Mouse (Mus musculus): ENCODE results near the gene Ndufb11. TPM values are rescaled to one million over a fixed set of nuclear protein-coding genes. Genes with fewer than 3 reads are reported as not detected.

Gene Ndufb11
- 310 and 314 TPM in 2 replicates for polyA plus RNA-seq (2015; fragmentation: Nextera tagmentation; extraction: Ambion mirVana)

DNA sequence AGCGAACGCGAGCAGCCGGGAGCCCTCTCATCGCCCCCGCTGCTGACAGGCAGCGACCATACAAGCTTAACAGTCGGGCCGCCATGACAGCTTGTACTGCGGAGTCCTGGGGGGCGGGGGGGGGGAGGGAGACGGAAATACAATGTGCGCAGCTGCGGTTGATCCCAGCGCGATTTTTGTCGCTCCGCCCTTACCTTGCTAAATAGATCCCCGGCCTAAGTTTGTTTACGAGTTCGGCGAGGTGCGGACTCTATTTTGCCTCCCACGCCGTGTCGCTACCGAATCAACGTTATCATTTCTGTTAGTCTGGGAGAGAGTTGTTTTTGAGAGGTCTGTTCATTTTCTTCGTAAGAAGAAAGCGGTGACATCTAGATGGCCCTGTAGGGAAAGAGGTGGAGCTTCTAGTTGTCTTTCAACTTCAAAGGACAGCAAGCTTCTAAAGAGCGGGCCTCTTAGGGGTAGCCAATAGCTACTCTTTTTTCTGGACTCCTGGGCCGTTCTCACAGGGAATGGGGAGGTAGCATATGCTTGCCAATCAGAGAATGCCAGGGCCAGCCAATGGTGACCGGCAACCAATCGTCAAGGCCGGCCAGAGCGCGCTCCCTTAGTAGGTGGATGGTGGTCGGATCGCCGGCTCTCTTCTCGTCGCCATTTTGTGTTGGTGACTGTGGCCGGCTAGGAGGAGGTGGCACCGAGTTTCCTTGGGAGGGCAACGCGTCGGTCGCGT, at the start of gene Ndufb11, which contains the start of gene Rbm10:
Gene Ndufb11, minus strand, starts transcription at position 444 of the 727 bp plus-strand sequence.
Gene Rbm10, plus strand, starts transcription at position 328 of the 727 bp plus-strand sequence.

DNA sequence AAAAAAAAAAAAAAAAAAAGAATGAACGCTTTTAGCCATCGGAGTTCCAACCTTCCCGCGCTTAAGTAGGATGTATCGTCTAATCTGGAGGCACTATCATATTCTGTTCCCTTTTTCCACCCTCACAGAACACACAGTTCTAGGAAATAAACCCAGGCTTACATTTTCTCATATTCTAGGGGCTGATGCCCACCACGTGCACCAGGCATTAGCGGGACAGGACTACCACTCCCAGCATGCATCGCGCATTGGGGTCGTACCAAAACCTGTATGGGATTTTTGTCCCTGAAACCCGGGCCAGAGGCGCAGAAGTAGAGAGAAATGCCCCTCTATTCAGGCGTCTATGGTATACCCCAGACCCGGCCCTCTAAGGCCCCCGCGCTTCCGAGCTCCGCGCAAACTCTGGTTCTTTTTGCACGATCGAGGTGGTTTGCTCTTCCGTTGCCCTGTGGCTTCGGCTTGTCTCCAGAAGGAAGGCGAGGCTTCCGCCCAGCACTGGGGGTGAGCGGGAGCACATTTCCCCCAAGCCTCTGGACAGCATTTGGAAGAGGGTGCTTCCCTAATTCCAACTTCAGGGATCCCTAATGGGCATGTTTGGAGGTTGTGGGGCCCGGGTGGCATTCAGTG, 40.7 kb upstream of the Ndufb11 start, which contains the start of gene Uba1:
Gene Uba1, plus strand, starts transcription at position 301 of the 627 bp plus-strand sequence.

Other genes starting within 250 kb of the Ndufb11 start
- 3.9 and 5.4 TPM in 2 replicates for gene Jade3, start 191.9 kb downstream of the Ndufb11 start, polyA plus RNA-seq (2015; fragmentation: Nextera tagmentation; extraction: Ambion mirVana)
- gene Rgn, start 67.8 kb downstream of the Ndufb11 start, polyA plus RNA-seq (2015; fragmentation: Nextera tagmentation; extraction: Ambion mirVana), result 0.76 and 1.4 TPM in 2 replicates
- 19.5 TPM in 2 replicates for gene Rbm10, start 116 bp downstream of the Ndufb11 start, polyA plus RNA-seq (2015; fragmentation: Nextera tagmentation; extraction: Ambion mirVana)
- gene Uba1, start 40.7 kb upstream of the Ndufb11 start, polyA plus RNA-seq (2015; fragmentation: Nextera tagmentation; extraction: Ambion mirVana), result 94.9 and 97.5 TPM in 2 replicates
- gene Cdk16, start 70.3 kb upstream of the Ndufb11 start, polyA plus RNA-seq (2015; fragmentation: Nextera tagmentation; extraction: Ambion mirVana), result 67.0 and 69.8 TPM in 2 replicates
- gene Usp11, start 86.3 kb upstream of the Ndufb11 start, polyA plus RNA-seq (2015; fragmentation: Nextera tagmentation; extraction: Ambion mirVana), result 5.1 and 5.3 TPM in 2 replicates
- gene Araf, start 180.2 kb upstream of the Ndufb11 start, polyA plus RNA-seq (2015; fragmentation: Nextera tagmentation; extraction: Ambion mirVana), result 81.0 and 84.1 TPM in 2 replicates

Data from urinary bladder, postnatal 0 days (tissue).